Comparison of ENCODE assay signal across 8 mouse cellular contexts in genomic region chr8:91134070-91134475, GRCm38 (mm10).
DNase-seq lines count a peak whose midpoint lies in the region; ATAC-seq and TF ChIP-seq lines count a peak whose summit lies in the region.

No protein-coding gene starts in this region.

- peak overlapping the region; percentile 42 to 44 for H3K4me3 ChIP-seq in ES-E14 (ENCODE audit: insufficient read depth in 1 of 2, low read depth in 1 of 2, low read length in 2 of 2, poor library complexity in 1 of 2, severe bottlenecking in 1 of 2)
- peak overlapping the region; percentile 77 for H3K4me3 ChIP-seq in forebrain, embryonic 15.5 days
- H3K4me3 ChIP-seq in lung, adult 2 months (replicated peaks; ENCODE audit: extremely low read depth, low read depth, low read length): peak overlapping the region; percentile 42

- WGBS in forebrain, embryonic 15.5 days: 0% methylated on average over 24 of the region's 24 CpGs
- under 1% methylated on average over 24 of the region's 24 CpGs for WGBS in lung, adult 2 months

- in situ Hi-C loops in ES-E14 (cut with MboI; ENCODE audit: low sequenced_read_pairs in 2 of 2, unreplicated experiment in 2 of 2): no loop called here

- peak; percentile 99 for ATAC-seq in forebrain, embryonic 15.5 days (replicated peaks)
- ATAC-seq in neutrophil, adult 5-6 weeks (ENCODE audit: extremely low read depth, insufficient number of reproducible peaks, low FRiP score, poor library complexity, severe bottlenecking): peak; percentile 96

- no peaks in the 10 kb centered on the region for H3K27me3 ChIP-seq in forebrain, embryonic 15.5 days

- no peaks in the 10 kb centered on the region for H3K9me3 ChIP-seq in ES-E14 (ENCODE audit: control insufficient read depth, insufficient read depth, low read depth, low read length)
- no peaks in the 10 kb centered on the region for H3K9me3 ChIP-seq in forebrain, embryonic 15.5 days

- peak; percentile 17; the same call in 1 of the 2 replicates for TF ChIP-seq CTCF in lung, adult 2 months (IDR thresholded peaks at IDR 0.05; ENCODE audit: insufficient read depth, low read length)

- H3K4me2 ChIP-seq in forebrain, embryonic 15.5 days (replicated peaks): peak overlapping the region; percentile 46

- DNase-seq in ES-E14 (ENCODE audit: low read depth, low spot score): peak; percentile 98
- peak; percentile 100 for DNase-seq in cerebellum, adult 11-12 months
- peak; percentile 99 for DNase-seq in heart, postnatal 25 days (ENCODE audit: low spot score)
- DNase-seq in layer of hippocampus, adult 18-20 months (ENCODE audit: low spot score in 2 of 2): peak; percentile 100
- DNase-seq in lung, adult 2 months: peak; percentile 99
- DNase-seq in thymus, adult 18-20 months: peak; percentile 97 to 98

- peaks cover 7% of the 10 kb centered on the region; the same call in 1 of the 2 replicates for H3K36me3 ChIP-seq in ES-E14 (ENCODE audit: control insufficient read depth, insufficient read depth, low read length, poor library complexity, severe bottlenecking)
- peaks cover 4% of the 10 kb centered on the region for H3K36me3 ChIP-seq in forebrain, embryonic 15.5 days

- H3K9ac ChIP-seq in ES-E14 (ENCODE audit: insufficient read depth, low read depth, low read length, poor library complexity, severe bottlenecking): peak overlapping the region; percentile 26; the same call in 1 of the 2 replicates
- H3K9ac ChIP-seq in forebrain, embryonic 15.5 days (replicated peaks): peak overlapping the region; percentile 32; the same call in 1 of the 2 replicates

- peak; percentile 96; the same call in 1 of the 2 replicates for TF ChIP-seq POLR2A in lung, adult 2 months (IDR thresholded peaks at IDR 0.05; ENCODE audit: borderline replicate concordance, extremely low read depth, low read depth, low read length)

- peaks cover 4 to 11% of the 10 kb centered on the region in 2 experiments; a peak in 2 of 4 replicates for H3K4me1 ChIP-seq in ES-E14 (ENCODE audit: control insufficient read depth in 2 of 2, insufficient read depth in 2 of 2, low read length in 2 of 2, poor library complexity in 1 of 2)
- H3K4me1 ChIP-seq in forebrain, embryonic 15.5 days: peaks cover 27% of the 10 kb centered on the region
- no peaks in the 10 kb centered on the region; the same call in 1 of the 2 replicates for H3K4me1 ChIP-seq in lung, adult 2 months (ENCODE audit: control insufficient read depth, insufficient read depth, low read length)

- H3K27ac ChIP-seq in ES-E14 (ENCODE audit: insufficient read depth, low read depth, low read length, poor library complexity, severe bottlenecking): peak overlapping the region; percentile 24; the same call in 1 of the 2 replicates
- peak overlapping the region; percentile 85 for H3K27ac ChIP-seq in forebrain, embryonic 15.5 days (replicated peaks)

- intact Hi-C loops in heart, postnatal 25 days (cut with DNase I): no loop called here

TF ChIP-seq in ES-E14, 5 proteins besides CTCF, POLR2A, EP300 and RAD21:
- peak; percentile 82 for TF ChIP-seq CHD2 (IDR thresholded peaks at IDR 0.05; ENCODE audit: low read depth, low read length)
- no peak for TF ChIP-seq ZC3H11A (IDR thresholded peaks at IDR 0.05; ENCODE audit: borderline replicate concordance, low read depth, low read length)

Comparison
In these comparisons a context has a peak if more than half of its experiments do, and no peak if none do; other contexts are left out.
1. Peak in every context shown above with its lines: DNase-seq, ATAC-seq, H3K4me3 ChIP-seq and H3K27ac ChIP-seq.